Mouse (Mus musculus): ENCODE data around the gene Tex261. TPM values are rescaled to one million over a fixed set of nuclear protein-coding genes. Genes with fewer than 3 reads are reported as not detected.
A peak's percentile ranks its signal among the peaks of the same experiment; 100 is the strongest.

Gene Tex261
- polyA plus RNA-seq, 1 experiment: 156 TPM

DNA sequence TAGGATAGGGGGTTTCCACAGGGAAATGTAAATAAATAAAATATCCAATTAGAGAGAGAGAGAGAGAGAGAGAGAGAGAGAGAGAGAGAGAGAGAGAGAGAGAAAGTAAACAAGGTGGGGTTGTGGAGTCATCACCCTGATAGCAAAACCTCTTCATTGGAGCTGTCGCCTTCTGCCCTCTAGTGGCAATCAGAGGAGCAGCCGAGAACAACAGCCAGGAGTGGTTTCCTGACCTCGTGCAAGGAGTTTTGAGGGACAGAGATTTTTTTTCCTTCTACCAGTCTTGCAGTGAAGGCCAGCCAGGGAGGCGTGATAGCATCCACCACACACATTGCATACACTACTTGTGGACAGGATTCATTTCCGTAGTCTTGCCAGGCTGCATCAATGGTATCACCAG is 3.4 kb upstream of the Tex261 start:
- Histone ChIP-seq H3K36me3 (ENCODE audit: control insufficient read depth, insufficient read depth, low read length) (no peaks in the 10 kb centered on the region), H3K27me3 (replicated peaks; ENCODE audit: control insufficient read depth, insufficient read depth, low read length) (no peaks in the 10 kb centered on the region), H3K4me1 (ENCODE audit: control insufficient read depth, insufficient read depth, low read length) (peaks cover 3% of the 10 kb centered on the region; the same call in 1 of the 2 replicates), H3K27ac (ENCODE audit: insufficient read depth, low read depth, low read length) (no peak overlapping the region), H3K4me3 (ENCODE audit: insufficient read depth, low read depth, low read length) (no peak overlapping the region)
- no peak for TF ChIP-seq POLR2A (IDR thresholded peaks at IDR 0.05; ENCODE audit: low read depth, low read length)
- TF ChIP-seq CTCF (conservative IDR thresholded peaks at IDR 0.05; ENCODE audit: insufficient read depth, insufficient read length, low read depth, low read length): peak; percentile 86
- peak; percentile 70 for DNase-seq
- whole genome bisulfite sequencing: 7% methylated on average over 5 of the region's 5 CpGs

DNA sequence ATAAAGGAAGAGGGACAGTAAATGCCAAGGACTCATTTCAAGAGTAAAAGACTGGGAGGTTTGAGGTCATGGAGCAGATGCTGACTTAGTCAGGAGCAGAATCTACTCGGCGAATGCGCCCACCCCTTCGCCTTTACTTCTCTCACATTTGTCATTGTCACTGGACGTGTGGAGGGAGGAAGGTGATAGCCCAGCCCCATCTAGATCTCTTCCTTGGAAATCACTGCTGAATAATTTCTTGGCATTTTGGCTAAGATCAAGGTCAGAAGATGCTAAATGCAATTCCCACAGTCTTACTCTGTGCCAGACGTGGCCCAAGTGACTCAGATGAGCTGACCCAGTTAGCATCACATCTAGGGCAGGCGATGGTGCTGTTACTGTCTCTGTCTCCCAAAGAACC is 2.7 kb upstream of the Tex261 start:
- no peak overlapping the region for H3K27ac ChIP-seq (ENCODE audit: insufficient read depth, low read depth, low read length)
- no peak for TF ChIP-seq CTCF (conservative IDR thresholded peaks at IDR 0.05; ENCODE audit: insufficient read depth, insufficient read length, low read depth, low read length)
- TF ChIP-seq POLR2A (IDR thresholded peaks at IDR 0.05; ENCODE audit: low read depth, low read length): no peak
- H3K36me3 ChIP-seq (ENCODE audit: control insufficient read depth, insufficient read depth, low read length): no peaks in the 10 kb centered on the region
- WGBS: 78% methylated on average over 7 of the region's 7 CpGs
- H3K27me3 ChIP-seq (replicated peaks; ENCODE audit: control insufficient read depth, insufficient read depth, low read length): no peaks in the 10 kb centered on the region
- no peak for DNase-seq
- H3K4me3 ChIP-seq (ENCODE audit: insufficient read depth, low read depth, low read length): no peak overlapping the region
- peaks cover 3% of the 10 kb centered on the region; the same call in 1 of the 2 replicates for H3K4me1 ChIP-seq (ENCODE audit: control insufficient read depth, insufficient read depth, low read length)

DNA sequence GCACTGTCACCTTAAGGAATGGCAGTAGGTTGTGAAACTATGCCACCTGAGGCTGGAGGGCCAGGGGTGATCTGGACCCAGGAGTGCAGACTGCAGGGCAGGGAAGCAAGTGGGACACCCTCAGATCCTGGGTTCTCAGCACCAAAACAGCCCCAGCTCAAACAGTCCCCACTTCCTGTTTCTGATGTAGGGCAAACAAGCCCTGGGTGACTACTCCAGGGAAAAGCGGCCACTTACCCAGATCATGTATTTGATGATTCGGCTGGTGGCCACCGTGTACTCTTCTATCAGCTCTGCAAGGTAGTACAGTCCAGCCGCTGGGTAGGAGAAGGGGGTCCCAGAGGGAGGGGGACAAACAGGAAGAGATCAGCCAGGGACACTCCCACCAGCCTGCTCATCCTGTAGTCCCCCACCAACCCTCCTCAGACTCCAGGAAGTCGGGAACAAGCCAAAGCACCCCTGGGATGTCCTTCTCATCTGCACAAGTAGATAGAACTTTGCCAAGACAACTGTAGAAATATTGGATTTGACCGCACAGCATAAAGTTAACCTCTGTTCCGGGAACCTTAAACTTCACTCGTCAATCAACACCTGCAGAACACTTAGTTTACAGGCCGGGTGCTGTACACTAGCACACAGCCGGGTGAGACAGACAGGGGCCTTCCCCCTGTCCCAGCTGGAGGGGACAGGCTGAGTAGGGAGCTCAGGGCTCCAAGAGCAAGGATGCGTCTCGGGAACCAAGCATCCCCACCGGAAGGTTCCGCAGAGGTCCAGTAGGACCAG is 641 bp downstream of the Tex261 start:
- H3K4me1 ChIP-seq (ENCODE audit: control insufficient read depth, insufficient read depth, low read length): peaks cover 3% of the 10 kb centered on the region; the same call in 1 of the 2 replicates
- H3K27ac ChIP-seq (ENCODE audit: insufficient read depth, low read depth, low read length): peak overlapping the region; percentile 17; the same call in 1 of the 2 replicates
- no peak for TF ChIP-seq CTCF (conservative IDR thresholded peaks at IDR 0.05; ENCODE audit: insufficient read depth, insufficient read length, low read depth, low read length)
- TF ChIP-seq POLR2A (IDR thresholded peaks at IDR 0.05; ENCODE audit: low read depth, low read length): no peak
- WGBS: 2% methylated on average over 14 of the region's 14 CpGs
- no peaks in the 10 kb centered on the region for H3K36me3 ChIP-seq (ENCODE audit: control insufficient read depth, insufficient read depth, low read length)
- H3K4me3 ChIP-seq (ENCODE audit: insufficient read depth, low read depth, low read length): peak overlapping the region; percentile 92
- no peaks in the 10 kb centered on the region for H3K27me3 ChIP-seq (replicated peaks; ENCODE audit: control insufficient read depth, insufficient read depth, low read length)
- DNase-seq: no peak

DNA sequence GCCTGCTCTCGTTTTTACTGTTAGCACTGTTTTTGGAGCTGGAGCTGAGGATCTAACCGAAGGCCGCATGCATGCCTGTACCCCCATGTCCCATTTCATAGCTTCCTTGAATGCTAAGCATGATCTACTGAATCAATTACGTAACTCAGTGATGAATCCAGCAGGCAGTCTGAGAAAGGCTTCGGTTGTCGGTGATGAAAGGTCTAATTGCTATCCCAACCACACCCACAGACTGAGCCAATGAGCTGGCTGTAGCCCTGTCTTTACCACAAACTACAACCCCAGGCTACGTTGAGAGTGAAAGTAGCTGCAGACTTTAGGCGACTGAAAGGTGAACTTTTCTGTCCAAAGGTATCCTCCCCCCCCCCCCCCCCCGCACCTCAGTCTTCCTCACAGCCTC is 1.5 kb downstream of the Tex261 start:
- TF ChIP-seq CTCF (conservative IDR thresholded peaks at IDR 0.05; ENCODE audit: insufficient read depth, insufficient read length, low read depth, low read length) (no peak), POLR2A (IDR thresholded peaks at IDR 0.05; ENCODE audit: low read depth, low read length) (no peak)
- 51% methylated on average over 9 of the region's 9 CpGs for WGBS
- H3K36me3 ChIP-seq (ENCODE audit: control insufficient read depth, insufficient read depth, low read length): no peaks in the 10 kb centered on the region
- no peak overlapping the region for H3K4me3 ChIP-seq (ENCODE audit: insufficient read depth, low read depth, low read length)
- H3K27me3 ChIP-seq (replicated peaks; ENCODE audit: control insufficient read depth, insufficient read depth, low read length): no peaks in the 10 kb centered on the region
- no peak for DNase-seq
- H3K27ac ChIP-seq (ENCODE audit: insufficient read depth, low read depth, low read length): no peak overlapping the region
- H3K4me1 ChIP-seq (ENCODE audit: control insufficient read depth, insufficient read depth, low read length): peaks cover 3% of the 10 kb centered on the region; the same call in 1 of the 2 replicates

DNA sequence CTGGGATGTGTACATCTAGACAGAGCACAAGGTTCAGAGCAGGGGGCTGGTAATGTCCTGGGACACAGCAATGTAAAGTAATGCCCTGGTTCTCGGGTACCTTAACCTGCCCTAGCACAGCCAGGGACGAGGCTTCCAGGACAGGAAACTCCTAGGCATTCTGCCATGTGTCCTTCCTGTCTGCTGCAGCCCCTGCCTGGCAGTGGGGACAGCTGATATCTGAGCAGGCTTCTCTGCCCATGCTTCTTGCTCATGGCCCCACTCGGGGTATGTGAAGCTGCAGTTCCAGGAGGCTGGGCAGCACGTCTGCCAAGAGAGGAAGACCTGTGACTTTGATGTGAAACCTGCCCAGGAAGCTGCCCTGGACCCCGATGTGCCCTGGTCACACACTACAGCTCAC is 7.1 kb downstream of the Tex261 start:
- Histone ChIP-seq H3K4me3 (ENCODE audit: insufficient read depth, low read depth, low read length) (no peak overlapping the region), H3K36me3 (ENCODE audit: control insufficient read depth, insufficient read depth, low read length) (no peaks in the 10 kb centered on the region), H3K27me3 (replicated peaks; ENCODE audit: control insufficient read depth, insufficient read depth, low read length) (no peaks in the 10 kb centered on the region), H3K4me1 (ENCODE audit: control insufficient read depth, insufficient read depth, low read length) (no peaks in the 10 kb centered on the region), H3K27ac (ENCODE audit: insufficient read depth, low read depth, low read length) (no peak overlapping the region)
- WGBS: 50% methylated on average over 5 of the region's 5 CpGs
- TF ChIP-seq CTCF (conservative IDR thresholded peaks at IDR 0.05; ENCODE audit: insufficient read depth, insufficient read length, low read depth, low read length): no peak
- no peak for TF ChIP-seq POLR2A (IDR thresholded peaks at IDR 0.05; ENCODE audit: low read depth, low read length)
- DNase-seq: no peak

DNA sequence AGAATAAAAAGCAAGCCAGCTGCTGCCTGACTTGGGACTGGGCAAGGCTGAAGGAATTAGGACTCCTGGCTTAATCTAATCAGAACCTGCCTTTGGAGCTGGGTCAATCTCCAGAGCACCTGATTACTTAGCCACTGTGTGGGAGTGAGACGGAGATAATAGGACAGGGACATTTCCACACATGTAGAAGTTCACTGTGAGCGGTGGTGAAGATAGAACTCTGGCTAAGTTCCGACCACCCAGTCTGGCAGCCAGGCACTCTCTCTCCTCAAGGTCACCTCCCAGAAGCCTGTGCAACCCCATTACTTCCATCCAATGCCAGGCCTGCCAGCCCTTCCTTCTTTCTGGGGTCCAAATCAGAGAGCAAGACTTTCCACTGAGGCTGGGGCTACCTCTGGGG is 8.6 kb downstream of the Tex261 start:
- Histone ChIP-seq H3K4me3 (ENCODE audit: insufficient read depth, low read depth, low read length) (no peak overlapping the region), H3K36me3 (ENCODE audit: control insufficient read depth, insufficient read depth, low read length) (no peaks in the 10 kb centered on the region), H3K27me3 (replicated peaks; ENCODE audit: control insufficient read depth, insufficient read depth, low read length) (no peaks in the 10 kb centered on the region), H3K4me1 (ENCODE audit: control insufficient read depth, insufficient read depth, low read length) (no peaks in the 10 kb centered on the region), H3K27ac (ENCODE audit: insufficient read depth, low read depth, low read length) (no peak overlapping the region)
- no peak for DNase-seq
- WGBS: 89% methylated on average over 3 of the region's 3 CpGs
- no peak for TF ChIP-seq POLR2A (IDR thresholded peaks at IDR 0.05; ENCODE audit: low read depth, low read length)
- TF ChIP-seq CTCF (conservative IDR thresholded peaks at IDR 0.05; ENCODE audit: insufficient read depth, insufficient read length, low read depth, low read length): no peak

DNA sequence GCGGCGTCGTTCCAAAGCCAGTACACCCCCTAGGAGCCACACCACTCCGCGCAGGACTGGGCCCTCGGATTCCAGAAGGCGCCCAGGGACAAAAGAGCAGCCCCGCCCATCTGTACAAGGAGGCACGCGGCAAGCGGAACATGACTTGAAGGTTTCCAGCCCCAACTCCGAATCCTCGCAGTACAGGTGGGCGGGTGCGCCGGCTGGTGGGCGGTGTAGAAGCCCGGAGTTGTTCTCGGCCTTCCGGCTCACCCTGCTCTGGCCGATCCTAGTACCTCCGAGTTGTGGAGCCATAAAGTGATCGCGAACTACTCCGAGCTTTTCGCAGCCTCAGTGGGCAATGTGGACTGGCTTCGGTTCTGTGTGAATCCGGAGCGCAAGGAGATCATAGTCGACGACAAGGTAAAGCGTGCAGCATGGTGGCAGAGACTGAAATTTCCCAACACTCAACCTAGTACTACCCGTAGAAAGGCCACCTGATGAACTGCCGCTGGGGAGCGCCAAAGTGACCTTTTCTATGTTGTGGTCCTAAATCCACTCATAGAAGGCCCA is 12.7 kb downstream of the Tex261 start:
- Histone ChIP-seq H3K4me3 (ENCODE audit: insufficient read depth, low read depth, low read length) (peak overlapping the region; percentile 18; the same call in 1 of the 2 replicates), H3K36me3 (ENCODE audit: control insufficient read depth, insufficient read depth, low read length) (no peaks in the 10 kb centered on the region), H3K27me3 (replicated peaks; ENCODE audit: control insufficient read depth, insufficient read depth, low read length) (no peaks in the 10 kb centered on the region)

More for the DNA sequence above, 12.7 kb downstream of the Tex261 start:
- Histone ChIP-seq H3K27ac (ENCODE audit: insufficient read depth, low read depth, low read length) (no peak overlapping the region), H3K4me1 (ENCODE audit: control insufficient read depth, insufficient read depth, low read length) (no peaks in the 10 kb centered on the region)
- peak; percentile 43 for DNase-seq
- WGBS: 3% methylated on average over 35 of the region's 35 CpGs
- peak; percentile 31 for TF ChIP-seq CTCF (conservative IDR thresholded peaks at IDR 0.05; ENCODE audit: insufficient read depth, insufficient read length, low read depth, low read length)
- no peak for TF ChIP-seq POLR2A (IDR thresholded peaks at IDR 0.05; ENCODE audit: low read depth, low read length)

All from kidney, adult 2 months (tissue).